Mouse (Mus musculus): ENCODE measurements around the gene Abca13.

GRCm38 (mm10) chr11:9536811-9537210, 345.1 kb downstream of the Abca13 start:
- no peak for TF ChIP-seq CTCF (IDR thresholded peaks at IDR 0.05; ENCODE audit: low read depth, low read length)
- no peak for TF ChIP-seq POLR2A (IDR thresholded peaks at IDR 0.05; ENCODE audit: borderline replicate concordance, low read depth, low read length)
